Mouse (Mus musculus): ENCODE measurements around the gene Eps8l2. TPM values are rescaled to one million over a fixed set of nuclear protein-coding genes. Genes with fewer than 3 reads are reported as not detected.
A peak's percentile ranks its signal among the peaks of the same experiment; 100 is the strongest.

The Eps8l2 gene
- polyA plus RNA-seq, 1 experiment from 2014 or later, result 13.6 TPM

DNA sequence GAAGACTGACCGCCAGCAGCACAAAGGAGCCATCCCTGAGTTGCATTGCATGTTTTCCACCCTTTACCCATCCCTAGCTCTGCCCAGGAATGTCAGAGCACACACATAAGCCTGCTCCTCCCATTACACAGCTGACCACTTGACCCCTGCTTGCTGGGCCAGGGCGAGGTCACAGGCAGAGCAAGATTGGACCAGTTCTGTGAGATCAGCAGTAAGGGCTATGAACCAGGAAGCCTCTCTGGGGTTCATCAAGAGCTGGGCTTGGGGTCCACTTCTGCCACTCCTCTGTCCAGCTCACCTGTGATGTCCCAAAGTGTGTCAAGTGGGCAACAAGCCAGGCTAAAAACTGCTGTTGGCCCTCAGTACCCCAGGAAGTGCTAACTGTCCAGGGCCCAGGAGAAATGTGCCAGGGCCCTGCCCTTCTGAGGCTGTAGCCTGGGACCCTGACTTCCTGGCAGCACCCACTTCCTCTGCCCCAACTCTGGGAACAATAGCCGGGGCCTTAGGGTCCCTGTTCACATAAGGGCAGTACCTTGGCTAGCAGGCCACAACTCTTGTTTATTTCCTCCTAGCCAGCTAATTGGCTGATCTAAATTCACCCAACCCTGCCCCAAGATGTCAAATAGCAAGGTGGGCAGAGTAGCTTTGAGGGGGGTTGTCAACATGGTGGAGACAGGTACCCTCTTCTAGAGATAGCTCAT is 814 bp upstream of the Eps8l2 start:
- no peak for DNase-seq (ENCODE audit: low spot score)
- Histone ChIP-seq H3K36me3 (ENCODE audit: control insufficient read depth, insufficient read depth, low read length) (peaks cover 20% of the 10 kb centered on the region), H3K4me1 (ENCODE audit: control insufficient read depth, insufficient read depth, low read length) (peaks cover 6% of the 10 kb centered on the region; the same call in 1 of the 2 replicates), H3K27me3 (replicated peaks; ENCODE audit: control insufficient read depth, insufficient read depth, low read length) (no peaks in the 10 kb centered on the region; the same call in 1 of the 2 replicates), H3K9me3 (ENCODE audit: control insufficient read depth, low read length) (no peaks in the 10 kb centered on the region), H3K4me2 (ENCODE audit: low read depth, low read length) (no peak overlapping the region), H3K9ac (ENCODE audit: low read depth, low read length) (0 out of 2 replicates have a peak overlapping the region, but pooled peaks have one; percentile 58), H3K27ac (replicated peaks; ENCODE audit: low read depth, low read length) (no peak overlapping the region), H3K4me3 (ENCODE audit: low read depth, low read length) (no peak overlapping the region)
- no peak for ATAC-seq (ENCODE audit: low read depth)
- WGBS, result 79% methylated on average over 3 of the region's 3 CpGs

DNA sequence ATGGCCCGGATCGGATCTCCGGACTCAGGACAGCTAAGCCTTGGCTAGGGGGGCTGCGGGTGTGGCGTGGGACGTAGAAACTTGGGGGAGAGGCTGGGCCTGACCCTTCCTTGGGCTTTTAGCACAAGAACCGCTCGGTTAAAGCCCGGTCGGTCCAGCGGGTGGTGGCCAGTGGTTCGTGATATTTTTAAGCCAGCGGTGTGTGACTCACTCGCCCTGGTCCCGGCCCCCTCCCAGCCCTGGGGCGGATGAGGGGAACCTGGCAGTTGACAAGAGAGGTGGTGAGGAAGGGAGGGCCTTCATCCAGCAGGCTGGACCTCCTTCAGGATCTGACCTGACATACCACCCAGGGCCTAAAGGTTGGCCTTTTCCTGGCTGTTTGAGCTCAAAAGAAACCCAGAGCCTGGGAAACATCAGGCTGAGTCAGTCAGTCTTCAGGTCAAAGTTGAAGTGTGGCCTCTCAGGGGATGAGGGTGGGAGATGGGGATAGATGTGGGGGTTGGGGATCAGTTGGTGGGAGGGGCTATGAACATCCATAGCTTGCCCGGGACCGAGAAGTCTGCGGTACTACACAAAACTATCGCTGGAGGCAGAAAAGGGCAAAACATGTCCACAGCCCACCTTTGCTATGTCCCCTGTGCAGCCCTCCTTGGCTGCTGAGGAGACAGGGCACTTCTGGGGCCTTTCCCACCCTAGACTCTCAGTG is 688 bp downstream of the Eps8l2 start:
- ATAC-seq (ENCODE audit: low read depth), result no peak
- Histone ChIP-seq H3K4me3 (ENCODE audit: low read depth, low read length) (peak overlapping the region; percentile 33), H3K9ac (ENCODE audit: low read depth, low read length) (peak overlapping the region; percentile 58), H3K4me2 (ENCODE audit: low read depth, low read length) (peak overlapping the region; percentile 52), H3K27ac (replicated peaks; ENCODE audit: low read depth, low read length) (no peak overlapping the region), H3K27me3 (replicated peaks; ENCODE audit: control insufficient read depth, insufficient read depth, low read length) (no peaks in the 10 kb centered on the region; the same call in 1 of the 2 replicates), H3K36me3 (ENCODE audit: control insufficient read depth, insufficient read depth, low read length) (peaks cover 7% of the 10 kb centered on the region; the same call in 1 of the 2 replicates), H3K4me1 (ENCODE audit: control insufficient read depth, insufficient read depth, low read length) (peaks cover 6% of the 10 kb centered on the region; the same call in 1 of the 2 replicates), H3K9me3 (ENCODE audit: control insufficient read depth, low read length) (no peaks in the 10 kb centered on the region)
- DNase-seq (ENCODE audit: low spot score), result no peak
- 35% methylated on average over 19 of the region's 20 CpGs for WGBS

- Histone ChIP-seq H3K27ac (replicated peaks; ENCODE audit: low read depth, low read length) (no peak overlapping the region), H3K36me3 (ENCODE audit: control insufficient read depth, insufficient read depth, low read length) (peaks cover 7% of the 10 kb centered on the region; the same call in 1 of the 2 replicates), H3K27me3 (replicated peaks; ENCODE audit: control insufficient read depth, insufficient read depth, low read length) (no peaks in the 10 kb centered on the region; the same call in 1 of the 2 replicates), H3K4me3 (ENCODE audit: low read depth, low read length) (no peak overlapping the region), H3K4me2 (ENCODE audit: low read depth, low read length) (0 out of 2 replicates have a peak overlapping the region, but pooled peaks have one; percentile 2), H3K9ac (ENCODE audit: low read depth, low read length) (no peak overlapping the region), H3K9me3 (ENCODE audit: control insufficient read depth, low read length) (no peaks in the 10 kb centered on the region), H3K4me1 (ENCODE audit: control insufficient read depth, insufficient read depth, low read length) (peaks cover 6% of the 10 kb centered on the region; the same call in 1 of the 2 replicates)
- 58% methylated on average over 7 of the region's 7 CpGs for WGBS
- ATAC-seq (ENCODE audit: low read depth) (no peak), DNase-seq (ENCODE audit: low spot score) (no peak)
Measured at GRCm38 (mm10) chr7:141340023-141340422, 1.3 kb downstream of the Eps8l2 start.

GRCm38 (mm10) chr7:141340476-141340875 is 1.8 kb downstream of the Eps8l2 start:
- H3K4me1 ChIP-seq (ENCODE audit: control insufficient read depth, insufficient read depth, low read length), result peaks cover 6% of the 10 kb centered on the region; the same call in 1 of the 2 replicates
- H3K9ac ChIP-seq (ENCODE audit: low read depth, low read length), result no peak overlapping the region
- H3K27me3 ChIP-seq (replicated peaks; ENCODE audit: control insufficient read depth, insufficient read depth, low read length), result no peaks in the 10 kb centered on the region; the same call in 1 of the 2 replicates
- H3K4me3 ChIP-seq (ENCODE audit: low read depth, low read length), result no peak overlapping the region
- ATAC-seq (ENCODE audit: low read depth) (no peak), DNase-seq (ENCODE audit: low spot score) (no peak)
- H3K9me3 ChIP-seq (ENCODE audit: control insufficient read depth, low read length), result no peaks in the 10 kb centered on the region
- no peak overlapping the region for H3K4me2 ChIP-seq (ENCODE audit: low read depth, low read length)
- 73% methylated on average over 6 of the region's 6 CpGs for WGBS
- H3K27ac ChIP-seq (replicated peaks; ENCODE audit: low read depth, low read length), result no peak overlapping the region
- peaks cover 7% of the 10 kb centered on the region; the same call in 1 of the 2 replicates for H3K36me3 ChIP-seq (ENCODE audit: control insufficient read depth, insufficient read depth, low read length)

GRCm38 (mm10) chr7:141341689-141342226 is 3.1 kb downstream of the Eps8l2 start:
- DNase-seq (ENCODE audit: low spot score) (no peak), ATAC-seq (ENCODE audit: low read depth) (no peak)
- no peak overlapping the region for H3K4me2 ChIP-seq (ENCODE audit: low read depth, low read length)
- no peaks in the 10 kb centered on the region; the same call in 1 of the 2 replicates for H3K27me3 ChIP-seq (replicated peaks; ENCODE audit: control insufficient read depth, insufficient read depth, low read length)
- no peaks in the 10 kb centered on the region for H3K9me3 ChIP-seq (ENCODE audit: control insufficient read depth, low read length)
- H3K9ac ChIP-seq (ENCODE audit: low read depth, low read length), result no peak overlapping the region
- H3K27ac ChIP-seq (replicated peaks; ENCODE audit: low read depth, low read length), result no peak overlapping the region
- 76% methylated on average over 10 of the region's 10 CpGs for WGBS
- no peak overlapping the region for H3K4me3 ChIP-seq (ENCODE audit: low read depth, low read length)
- no peaks in the 10 kb centered on the region for H3K36me3 ChIP-seq (ENCODE audit: control insufficient read depth, insufficient read depth, low read length)
- H3K4me1 ChIP-seq (ENCODE audit: control insufficient read depth, insufficient read depth, low read length), result peaks cover 6% of the 10 kb centered on the region; the same call in 1 of the 2 replicates

GRCm38 (mm10) chr7:141343230-141343629 is 4.5 kb downstream of the Eps8l2 start:
- no peak overlapping the region for H3K4me2 ChIP-seq (ENCODE audit: low read depth, low read length)
- H3K9me3 ChIP-seq (ENCODE audit: control insufficient read depth, low read length), result no peaks in the 10 kb centered on the region
- peaks cover 6% of the 10 kb centered on the region; the same call in 1 of the 2 replicates for H3K4me1 ChIP-seq (ENCODE audit: control insufficient read depth, insufficient read depth, low read length)
- WGBS, result 41% methylated on average over 2 of the region's 2 CpGs
- DNase-seq (ENCODE audit: low spot score) (no peak), ATAC-seq (ENCODE audit: low read depth) (no peak)
- H3K36me3 ChIP-seq (ENCODE audit: control insufficient read depth, insufficient read depth, low read length), result no peaks in the 10 kb centered on the region
- no peak overlapping the region for H3K27ac ChIP-seq (replicated peaks; ENCODE audit: low read depth, low read length)
- H3K9ac ChIP-seq (ENCODE audit: low read depth, low read length), result no peak overlapping the region
- H3K27me3 ChIP-seq (replicated peaks; ENCODE audit: control insufficient read depth, insufficient read depth, low read length), result no peaks in the 10 kb centered on the region; the same call in 1 of the 2 replicates
- H3K4me3 ChIP-seq (ENCODE audit: low read depth, low read length), result no peak overlapping the region

DNA sequence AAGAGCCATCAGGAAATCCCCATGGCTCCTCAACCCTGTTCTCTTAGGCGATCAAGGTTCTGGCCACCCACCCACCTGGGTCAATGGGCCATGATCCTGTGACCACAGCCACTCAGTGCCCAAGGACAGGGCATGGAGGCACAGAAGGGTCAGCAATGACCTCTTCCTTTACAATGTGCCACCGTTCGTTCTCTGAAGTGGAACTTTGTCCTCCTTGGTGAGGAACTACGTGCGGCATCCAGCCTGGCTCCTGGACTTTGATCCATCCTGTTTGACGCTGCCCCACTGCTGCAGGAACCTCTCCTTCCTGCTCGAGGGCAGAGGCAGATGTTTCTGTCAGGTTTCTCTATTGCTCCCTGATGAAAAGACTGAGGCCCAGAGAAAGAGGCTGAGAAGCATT is 5.0 kb downstream of the Eps8l2 start:
- H3K4me2 ChIP-seq (ENCODE audit: low read depth, low read length), result no peak overlapping the region
- no peak overlapping the region for H3K9ac ChIP-seq (ENCODE audit: low read depth, low read length)
- ATAC-seq (ENCODE audit: low read depth) (no peak), DNase-seq (ENCODE audit: low spot score) (no peak)
- H3K9me3 ChIP-seq (ENCODE audit: control insufficient read depth, low read length), result no peaks in the 10 kb centered on the region
- no peaks in the 10 kb centered on the region for H3K27me3 ChIP-seq (replicated peaks; ENCODE audit: control insufficient read depth, insufficient read depth, low read length)
- no peak overlapping the region for H3K27ac ChIP-seq (replicated peaks; ENCODE audit: low read depth, low read length)
- no peak overlapping the region for H3K4me3 ChIP-seq (ENCODE audit: low read depth, low read length)
- H3K36me3 ChIP-seq (ENCODE audit: control insufficient read depth, insufficient read depth, low read length), result no peaks in the 10 kb centered on the region
- H3K4me1 ChIP-seq (ENCODE audit: control insufficient read depth, insufficient read depth, low read length), result peaks cover 1% of the 10 kb centered on the region; the same call in 1 of the 2 replicates
- 73% methylated on average over 7 of the region's 7 CpGs for WGBS

DNA sequence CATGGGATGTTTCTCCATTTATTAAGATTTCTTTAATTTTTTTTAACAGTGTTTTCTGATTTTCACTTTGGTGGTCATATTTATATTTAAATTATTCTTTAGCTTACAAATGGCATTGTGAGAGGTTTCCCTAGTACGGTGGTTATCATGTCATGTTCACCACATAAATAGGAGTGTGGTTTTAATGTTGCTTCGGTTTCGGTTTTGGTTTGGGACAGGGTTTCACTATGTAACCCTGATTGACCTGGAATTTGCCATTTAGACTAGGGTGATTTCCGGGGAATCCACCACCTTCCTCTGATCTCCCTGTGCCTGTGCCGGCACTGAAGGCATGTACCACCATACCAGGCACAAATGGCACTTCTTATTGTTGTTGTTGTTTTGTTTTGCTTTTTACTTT is 6.1 kb downstream of the Eps8l2 start:
- Histone ChIP-seq H3K9me3 (ENCODE audit: control insufficient read depth, low read length) (no peaks in the 10 kb centered on the region), H3K36me3 (ENCODE audit: control insufficient read depth, insufficient read depth, low read length) (no peaks in the 10 kb centered on the region), H3K27me3 (replicated peaks; ENCODE audit: control insufficient read depth, insufficient read depth, low read length) (no peaks in the 10 kb centered on the region), H3K4me3 (ENCODE audit: low read depth, low read length) (no peak overlapping the region), H3K4me1 (ENCODE audit: control insufficient read depth, insufficient read depth, low read length) (no peaks in the 10 kb centered on the region), H3K9ac (ENCODE audit: low read depth, low read length) (no peak overlapping the region), H3K27ac (replicated peaks; ENCODE audit: low read depth, low read length) (no peak overlapping the region), H3K4me2 (ENCODE audit: low read depth, low read length) (no peak overlapping the region)
- DNase-seq (ENCODE audit: low spot score), result no peak
- ATAC-seq (ENCODE audit: low read depth), result no peak
- 82% methylated on average over 5 of the region's 5 CpGs for WGBS

Data from embryonic facial prominence, embryonic 14.5 days (tissue).